Mouse (Mus musculus) layer of hippocampus, adult 9-10 months (tissue): Measurements from ENCODE around the gene Ptprs.
"Not testable (repeated sequence)": the region's sequence is repeated elsewhere in the genome, so short reads cannot be mapped to it uniquely, and the experiment has no call there.

Experiments used
- DNase-seq: peaks from one replicate; pipeline ENCODE4 v3.0.0; 2022; ENCODE audit warnings: low spot score

The Ptprs gene

GRCm38 (mm10) chr17:56476402-56476752 is at the start of gene Ptprs:
Gene Ptprs (minus strand): TSS chr17:56476483.
- DNase-seq: peak; percentile 88

GRCm38 (mm10) chr17:56524943-56525342 is 48.7 kb upstream of the Ptprs start:
- no peak for DNase-seq

DNA sequence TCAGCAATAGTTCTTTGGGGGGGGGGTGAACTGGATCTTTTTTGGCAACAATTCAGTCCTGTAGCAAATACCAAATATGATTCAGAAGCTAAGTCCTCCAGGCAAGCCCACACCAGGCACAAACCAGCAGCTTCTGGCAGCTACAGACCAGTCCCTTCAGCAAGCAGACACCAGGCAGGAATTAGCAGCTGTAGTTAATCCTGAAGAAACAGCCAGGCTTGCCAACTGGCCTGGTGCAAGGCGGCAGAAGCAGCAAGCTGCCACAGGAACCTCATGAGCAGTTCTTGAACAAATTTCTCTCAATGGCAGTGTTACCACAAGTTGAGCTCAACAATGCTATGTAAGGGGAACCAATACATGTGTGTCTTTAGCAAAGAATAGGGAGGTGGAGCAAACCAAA is 46.5 kb upstream of the Ptprs start:
- DNase-seq: no peak

GRCm38 (mm10) chr17:56515690-56516410 is 39.6 kb upstream of the Ptprs start:
- DNase-seq: no peak

GRCm38 (mm10) chr17:56514916-56515315 is 38.6 kb upstream of the Ptprs start:
- no peak for DNase-seq

DNA sequence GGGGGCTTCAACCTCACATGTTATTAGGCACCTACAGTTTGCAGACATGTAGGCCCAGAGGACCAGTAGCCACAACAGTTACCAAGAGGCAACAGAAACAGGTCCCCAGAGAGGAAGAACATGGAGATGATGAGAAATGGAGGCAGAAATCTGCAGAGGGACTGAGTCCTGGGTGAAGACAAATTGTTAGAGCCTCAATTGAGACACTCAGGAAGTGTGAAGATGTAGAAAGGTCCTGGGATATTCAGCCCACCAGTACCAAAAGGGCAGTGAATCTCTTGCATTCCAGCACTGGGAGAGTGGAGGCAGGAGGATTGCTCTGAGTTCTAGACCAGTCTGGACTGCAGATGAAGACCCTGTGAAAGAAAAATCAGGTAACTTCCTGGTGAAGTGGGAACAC is 38.0 kb upstream of the Ptprs start:
- no peak for DNase-seq

DNA sequence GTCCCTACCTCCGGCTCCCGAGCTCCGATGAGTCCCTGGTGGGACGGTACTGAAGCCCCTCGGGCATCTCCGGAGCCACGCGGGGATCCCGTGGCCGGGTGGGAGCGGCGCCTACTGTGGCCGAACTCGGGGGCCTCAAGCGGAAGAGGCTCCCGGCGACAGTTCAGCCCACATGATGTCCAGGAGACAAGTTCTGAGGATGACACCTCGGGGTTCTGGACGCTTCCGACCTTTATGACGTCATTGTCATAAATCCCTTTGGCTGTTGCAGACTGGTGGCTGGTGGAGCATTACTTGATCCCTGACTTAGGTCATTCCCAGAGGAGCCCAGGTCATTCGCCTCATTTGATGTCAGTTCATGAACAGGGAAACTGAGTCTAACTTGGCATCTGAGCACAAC is 36.0 kb upstream of the Ptprs start, which contains the start of gene Znrf4:
Gene Znrf4 (minus strand): TSS at position 122 of the 400 bp plus-strand sequence.
- no peak for DNase-seq

DNA sequence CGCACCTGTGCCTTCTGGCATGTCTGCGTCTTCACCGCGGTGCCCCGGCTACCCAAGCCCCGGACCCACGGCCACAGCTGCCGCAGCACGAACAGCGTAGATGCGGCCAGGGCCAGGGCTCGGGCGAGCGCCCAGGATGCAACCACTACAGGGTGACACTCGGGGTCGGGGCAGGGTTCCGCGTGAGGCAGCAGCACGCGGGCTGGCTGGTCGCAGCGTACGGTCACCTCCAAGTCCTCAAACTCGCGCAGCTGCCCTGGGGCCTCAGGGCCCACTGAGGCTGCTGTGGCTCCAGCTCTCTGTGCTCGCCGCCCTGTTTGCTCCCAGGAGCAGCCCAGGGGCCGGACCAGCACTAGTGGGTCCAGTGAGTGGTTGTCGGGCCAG is 35.4 kb upstream of the Ptprs start:
- DNase-seq: no peak

- DNase-seq: no peak
Observed at GRCm38 (mm10) chr17:56510970-56511706, 34.9 kb upstream of the Ptprs start.

DNA sequence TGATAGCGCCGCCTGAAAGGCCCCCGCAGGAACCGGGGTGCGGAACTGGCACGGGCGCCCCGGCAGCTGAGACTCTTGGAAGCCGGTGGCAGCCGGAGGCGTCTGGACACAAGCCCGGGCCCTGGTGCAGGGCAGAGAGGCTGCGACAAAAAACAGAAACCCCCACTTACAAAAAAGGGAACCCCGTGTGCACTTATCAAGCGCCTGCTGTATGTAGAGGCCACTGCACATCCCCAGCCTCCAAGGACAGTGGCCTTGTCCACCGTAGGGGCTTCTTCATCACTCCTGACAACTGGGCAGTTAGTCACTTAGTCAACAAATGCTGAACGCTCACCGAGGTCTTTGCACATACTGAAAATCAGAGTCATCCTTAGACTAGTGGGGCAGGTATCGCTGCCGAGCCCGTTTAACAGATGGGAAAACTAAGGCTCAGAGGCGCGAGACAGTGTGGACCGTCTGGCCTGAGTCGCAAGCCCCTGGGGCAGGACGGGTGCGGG is 34.2 kb upstream of the Ptprs start:
- no peak for DNase-seq

DNA sequence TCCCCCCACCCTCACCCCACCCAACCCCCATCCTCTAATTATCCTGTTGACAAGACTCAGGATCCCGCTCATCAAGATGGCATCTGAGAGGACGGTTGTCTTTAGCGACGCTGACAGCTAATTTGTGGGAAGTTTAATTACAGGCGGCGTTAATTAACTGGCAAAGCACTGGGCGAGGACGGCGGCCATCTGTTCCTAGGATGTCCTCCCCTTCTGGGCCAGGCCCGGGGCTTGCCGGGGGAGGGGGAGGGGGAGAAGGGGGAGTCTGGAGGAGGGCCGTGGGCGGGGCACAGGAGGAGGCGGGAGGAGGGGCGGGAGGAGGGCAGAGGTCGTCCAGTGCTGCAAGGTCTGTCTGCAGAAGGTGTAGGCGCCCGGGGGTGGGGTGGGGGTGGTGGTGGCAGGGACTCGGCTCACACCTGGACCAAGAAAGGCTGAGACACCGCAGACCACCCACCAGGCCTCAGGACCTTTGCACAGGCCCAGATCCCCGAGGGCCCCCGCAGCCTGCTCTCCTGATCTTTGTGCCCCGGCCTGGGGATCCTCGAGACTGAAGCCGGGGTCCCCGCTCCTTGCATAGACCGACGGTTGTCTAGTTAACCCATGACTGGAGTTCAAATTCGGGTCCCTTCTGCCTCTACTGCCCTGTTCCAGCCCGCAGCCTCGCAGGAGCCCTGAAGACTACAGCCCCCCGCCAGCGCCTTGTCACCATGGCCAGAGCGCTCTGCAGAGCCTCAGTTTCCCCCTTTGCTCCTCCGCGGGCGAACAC is 33.6 kb upstream of the Ptprs start:
- DNase-seq: no peak

- no peak for DNase-seq
Observed at GRCm38 (mm10) chr17:56509021-56509640, 32.8 kb upstream of the Ptprs start.

DNA sequence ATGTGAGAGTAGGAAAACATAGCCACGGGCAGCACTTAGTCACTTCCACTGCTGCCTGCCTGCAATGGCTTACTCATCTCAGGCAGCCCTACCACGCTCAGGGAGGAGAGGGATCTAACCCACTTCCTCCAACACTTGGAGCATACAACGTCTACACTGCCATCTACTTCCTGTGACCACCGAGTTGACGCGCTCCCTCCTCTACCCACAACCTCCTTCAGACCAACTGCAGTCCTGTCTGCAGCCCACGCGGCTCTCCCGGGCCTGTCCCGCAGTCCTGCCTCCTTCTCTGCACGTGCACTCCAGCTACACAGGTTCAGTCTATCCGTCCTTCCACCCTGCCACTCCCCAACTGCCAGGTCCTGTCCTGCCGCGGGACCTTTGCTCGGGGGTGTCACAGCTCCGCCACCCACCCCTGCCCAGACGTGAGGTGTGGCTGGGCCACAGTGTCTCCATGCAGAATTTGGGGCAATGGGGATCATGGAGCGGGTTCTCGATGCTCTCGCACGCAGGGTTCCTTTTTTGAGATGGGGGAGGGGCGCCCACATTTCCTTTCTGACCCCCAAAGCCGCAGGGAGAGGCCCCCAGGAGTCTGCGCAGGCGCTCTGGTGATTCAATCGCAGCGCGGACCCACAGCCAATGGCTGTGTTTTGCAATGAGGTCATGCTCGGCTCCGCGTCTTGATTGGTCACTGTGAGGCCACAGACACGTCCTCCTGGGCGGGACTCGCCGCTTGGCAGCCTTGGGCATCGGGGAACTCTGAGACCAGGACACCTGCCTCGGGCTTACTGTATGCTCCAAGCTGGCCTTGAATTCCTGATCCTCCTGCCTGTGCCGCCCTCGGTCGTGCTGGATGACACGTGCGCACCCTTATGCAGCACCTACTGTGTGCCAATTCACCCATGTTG is 31.1 kb upstream of the Ptprs start:
- peak; percentile 94 for DNase-seq

DNA sequence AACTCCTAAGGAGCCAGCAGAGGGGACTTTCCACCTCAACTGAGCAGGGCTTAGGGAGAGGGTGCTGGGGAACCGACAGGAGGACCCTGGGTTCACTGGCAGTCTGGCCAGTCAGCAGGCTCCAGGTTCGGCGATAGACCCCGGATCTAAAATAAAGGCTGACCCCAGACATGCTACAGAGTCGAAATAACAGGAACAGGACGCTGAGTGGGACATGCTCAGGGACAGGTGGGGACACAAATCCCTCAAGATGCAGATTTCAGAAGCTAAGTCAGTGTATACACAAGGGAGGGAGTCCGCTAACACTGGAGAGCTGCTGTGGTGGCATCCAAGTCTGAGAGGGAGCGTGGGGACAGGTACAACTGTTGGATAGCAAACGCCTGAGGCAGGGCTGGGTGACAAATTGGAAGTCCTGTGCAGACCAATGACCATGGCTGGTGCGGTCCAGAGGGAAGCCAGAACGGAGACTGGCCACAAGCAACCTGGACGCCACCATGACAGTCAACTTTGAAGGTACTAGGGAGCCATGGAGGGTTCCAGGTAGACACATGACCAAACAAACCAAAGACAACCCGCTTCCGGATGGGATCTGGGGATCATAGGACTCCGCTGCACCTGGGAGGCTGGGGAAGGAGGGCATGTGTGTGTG is 30.3 kb upstream of the Ptprs start:
- no peak for DNase-seq

DNA sequence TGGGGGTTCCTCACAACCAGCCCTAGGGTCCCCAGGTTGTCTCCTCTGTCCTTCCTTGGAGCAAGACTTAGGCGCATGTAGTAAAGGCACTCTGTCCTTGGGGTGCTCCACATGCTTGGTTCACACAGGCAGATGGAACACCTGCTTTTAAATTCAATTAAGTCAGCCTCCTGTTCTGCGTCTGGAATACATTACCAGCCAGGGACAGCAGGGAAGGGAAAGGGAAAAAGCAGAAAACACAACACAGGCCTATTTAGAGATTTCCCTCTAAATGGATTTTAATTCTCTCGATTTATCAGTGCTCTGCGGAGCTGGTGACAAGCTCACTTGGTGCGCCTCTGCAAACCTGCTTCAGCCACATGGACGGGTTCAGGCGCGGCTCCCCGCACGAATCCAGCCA is 29.1 kb upstream of the Ptprs start:
- DNase-seq: no peak

DNA sequence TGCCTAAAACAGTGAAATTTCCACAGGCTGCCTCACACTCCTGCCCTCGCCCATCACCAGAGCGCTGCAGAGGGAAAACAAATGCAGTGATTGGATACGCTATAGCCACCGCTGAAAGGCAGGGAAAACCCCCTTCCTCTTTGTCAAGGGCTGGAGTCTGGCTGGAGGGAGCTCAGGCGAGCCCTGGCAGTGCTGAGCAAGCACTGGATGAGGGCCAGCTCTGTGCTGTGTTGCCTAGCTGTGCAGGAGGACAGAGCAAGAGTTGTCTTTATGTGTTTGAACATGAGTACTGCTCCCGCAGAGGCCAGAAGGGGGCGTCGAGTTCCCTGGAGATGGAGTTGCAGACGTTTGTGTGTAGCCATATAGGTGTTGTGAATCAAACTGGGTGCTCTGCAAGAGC is 26.2 kb upstream of the Ptprs start:
- no peak for DNase-seq

GRCm38 (mm10) chr17:56501635-56502400 is 25.5 kb upstream of the Ptprs start:
- DNase-seq: not testable (repeated sequence)

GRCm38 (mm10) chr17:56499229-56499628 is 22.9 kb upstream of the Ptprs start:
- no peak for DNase-seq

- DNase-seq: no peak
Observed at GRCm38 (mm10) chr17:56494480-56494879, 18.2 kb upstream of the Ptprs start.

GRCm38 (mm10) chr17:56493841-56494240 is 17.6 kb upstream of the Ptprs start:
- DNase-seq: no peak
